Mouse (Mus musculus) heart, postnatal 0 days (tissue): ENCODE results near the gene Dock4.

Source experiments
- CTCF ChIP-seq: IDR thresholded peaks from 2 replicates; pipeline ENCODE4 v1.5.1; 2016; ENCODE audit warnings: antibody characterized with exemption, control low read depth, low read depth
- EP300 ChIP-seq: IDR thresholded peaks from 2 replicates; pipeline ENCODE4 v1.6.1; 2016; ENCODE audit warnings: antibody characterized with exemption, low read depth

DNA sequence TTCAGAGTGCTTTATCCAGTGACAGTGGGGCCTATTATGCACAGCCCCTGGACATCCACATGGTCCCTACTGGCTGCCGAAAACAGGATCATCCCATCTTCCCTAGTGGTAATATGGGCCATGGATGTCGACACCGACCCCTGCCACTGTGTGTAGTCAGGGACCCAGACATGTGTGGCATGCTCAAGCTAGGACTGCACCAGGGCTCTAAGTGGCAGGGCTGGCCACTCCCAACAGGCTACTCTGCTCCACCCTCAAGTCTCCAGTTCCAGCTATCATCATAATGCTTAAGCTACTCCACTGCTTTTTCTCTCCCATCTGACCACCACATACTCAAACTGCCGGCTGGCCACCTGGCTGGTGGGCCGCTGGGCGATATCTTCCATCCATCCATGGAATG, 439.6 kb downstream of the Dock4 start:
- no peak for TF ChIP-seq CTCF
- no peak for TF ChIP-seq EP300
